Mouse (Mus musculus) kidney, embryonic 16.5 days (tissue): ENCODE measurements around the gene Siah1a. TPM values are rescaled to one million over a fixed set of nuclear protein-coding genes. Genes with fewer than 3 reads are reported as not detected.

Source experiments
- ATAC-seq: fragments of 200-750 bp; cut with Nextera tagmentation; 2 replicates; pipeline ENCODE4 v1.8.0; 2017; ENCODE audit warnings: moderate TSS enrichment; ENCODE audit not compliant: low FRiP score, low TSS enrichment
- H3K27ac ChIP-seq: fragments of 300-500 bp; sonication (generic); 2 replicates; pipeline ENCODE4 v1.5.1; 2014; ENCODE audit warnings: low read length
- H3K27me3 ChIP-seq: fragments of 300-500 bp; sonication (generic); 2 replicates; pipeline ENCODE4 v1.6.1; 2014; ENCODE audit warnings: low read length, control low read depth, mixed read lengths; ENCODE audit not compliant: insufficient read depth
- H3K36me3 ChIP-seq: fragments of 300-500 bp; sonication (generic); 2 replicates; pipeline ENCODE4 v1.6.1; 2014; ENCODE audit warnings: low read length, control low read depth, mixed read lengths; ENCODE audit not compliant: insufficient read depth
- H3K4me1 ChIP-seq: fragments of 300-500 bp; sonication (generic); 2 replicates; pipeline ENCODE4 v1.6.1; 2014; ENCODE audit warnings: low read length, control low read depth, mixed read lengths; ENCODE audit not compliant: insufficient read depth
- H3K4me2 ChIP-seq: fragments of 300-500 bp; sonication (generic); replicated peaks from 2 replicates; pipeline ENCODE4 v1.6.1; 2014; ENCODE audit warnings: low read depth, low read length
- H3K4me3 ChIP-seq: fragments of 300-500 bp; sonication (generic); 2 replicates; pipeline ENCODE4 v1.5.1; 2014; ENCODE audit warnings: mild to moderate bottlenecking, low read length
- H3K9ac ChIP-seq: fragments of 300-500 bp; sonication (generic); replicated peaks from 2 replicates; pipeline ENCODE4 v1.6.1; 2014; ENCODE audit warnings: low read length
- H3K9me3 ChIP-seq: fragments of 300-500 bp; sonication (generic); 2 replicates; pipeline ENCODE4 v1.6.1; 2016; ENCODE audit warnings: low read length, control low read depth
- WGBS: fragments of 180-500 bp; shearing (Covaris S2); extraction: QIAGEN DNeasy Blood & Tissue Kit; methylation state at CpG from one replicate; pipeline ENCODE4 v1.1.7; 2014; 5-methylcytosine and 5-hydroxymethylcytosine counted together
- polyA plus RNA-seq: library from polyadenylated mRNA; unstranded; fragments of >200 nt; fragmentation: Nextera tagmentation; extraction: Ambion mirVana; gene quantifications from 2 replicates; pipeline ENCODE4 v1.2.1, GENCODE M21; 2015

The Siah1a gene
- polyA plus RNA-seq, 1 experiment from 2014 or later, result 40.1 TPM

DNA sequence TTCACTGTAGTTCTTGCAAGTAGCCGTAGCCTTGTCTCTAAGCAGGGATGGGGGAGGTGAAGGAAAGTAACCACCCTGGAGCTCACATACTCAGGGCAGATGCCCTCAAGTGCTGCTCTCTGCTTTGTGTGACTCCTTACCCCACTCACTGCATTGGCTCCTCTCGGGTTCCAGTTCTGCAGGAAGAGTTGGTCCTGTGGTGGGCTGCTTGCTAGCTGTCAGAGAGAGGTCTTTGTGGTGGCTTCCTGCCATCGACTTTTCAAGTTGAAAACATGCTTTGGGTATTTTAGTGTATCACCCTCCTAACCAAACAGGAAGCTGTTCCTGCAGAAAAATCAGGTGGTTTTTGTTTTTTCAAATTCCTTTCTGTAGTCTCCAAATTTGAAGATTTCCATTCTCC, 59.1 kb downstream of the Siah1a start:
- Histone ChIP-seq H3K9me3 (no peaks in the 10 kb centered on the region), H3K4me3 (no peak overlapping the region), H3K36me3 (no peaks in the 10 kb centered on the region; the same call in 1 of the 2 replicates), H3K27ac (no peak overlapping the region), H3K9ac (no peak overlapping the region), H3K4me1 (no peaks in the 10 kb centered on the region), H3K27me3 (no peaks in the 10 kb centered on the region), H3K4me2 (no peak overlapping the region)
- ATAC-seq, result no peak
- WGBS, result 62% methylated on average over 3 of the region's 3 CpGs

Other genes with a start within 250 kb of the Siah1a start
- 0.05 and 0.06 TPM in 2 replicates for gene Abcc12, start 165.2 kb downstream of the Siah1a start, polyA plus RNA-seq
- gene Lonp2, start 121.9 kb downstream of the Siah1a start, polyA plus RNA-seq, result 74.9 and 77.6 TPM in 2 replicates
- gene Gm10638, start 235 bp downstream of the Siah1a start, polyA plus RNA-seq, result 2.6 and 3.5 TPM in 2 replicates
- 8.1 and 8.3 TPM in 2 replicates for gene N4bp1, start 139.3 kb upstream of the Siah1a start, polyA plus RNA-seq